Mouse (Mus musculus): ENCODE data around the gene Eng.

GRCm38 (mm10) chr2:32720681-32721229 is 74.4 kb downstream of the Eng start, which contains the start of gene Sh2d3c:
- no peak for TF ChIP-seq POLR2A (IDR thresholded peaks at IDR 0.05; ENCODE audit: borderline replicate concordance, insufficient read depth, low read length)
- TF ChIP-seq CTCF (IDR thresholded peaks at IDR 0.05; ENCODE audit: borderline replicate concordance, insufficient read depth, low read depth, low read length): no peak
